Comparison of ENCODE assay signal across 8 mouse cellular contexts in genomic region chr8:72547122-72547801, GRCm38 (mm10). TPM values are rescaled to one million over a fixed set of nuclear protein-coding genes. Genes with fewer than 3 reads are reported as not detected.
DNase-seq lines count a peak whose midpoint lies in the region; ATAC-seq and TF ChIP-seq lines count a peak whose summit lies in the region.

No protein-coding gene starts in this region.

- peak overlapping the region; percentile 89 for H3K4me3 ChIP-seq in testis, adult 2 months (ENCODE audit: control insufficient read depth, low read depth, low read length)
- peak overlapping the region; percentile 99 for H3K4me3 ChIP-seq in embryonic facial prominence, embryonic 10.5 days
- peak overlapping the region; percentile 89 for H3K4me3 ChIP-seq in heart, embryonic 15.5 days
- H3K4me3 ChIP-seq in limb, embryonic 13.5 days: peak overlapping the region; percentile 99

- peak overlapping the region; percentile 99 for H3K9ac ChIP-seq in heart, embryonic 15.5 days
- peak overlapping the region; percentile 98 for H3K9ac ChIP-seq in limb, embryonic 13.5 days

- peaks cover 7% of the 10 kb centered on the region for H3K36me3 ChIP-seq in testis, adult 2 months (ENCODE audit: control insufficient read depth, insufficient read depth, low read length)
- peaks cover 34% of the 10 kb centered on the region for H3K36me3 ChIP-seq in embryonic facial prominence, embryonic 10.5 days (replicated peaks)
- peaks cover 5% of the 10 kb centered on the region; the same call in 1 of the 2 replicates for H3K36me3 ChIP-seq in heart, embryonic 15.5 days
- peaks cover 26% of the 10 kb centered on the region for H3K36me3 ChIP-seq in limb, embryonic 13.5 days

- TF ChIP-seq POLR2A in testis, adult 2 months (IDR thresholded peaks at IDR 0.05; ENCODE audit: control insufficient read depth, low read depth, low read length): peak; percentile 26; the same call in 1 of the 2 replicates

- no peak for TF ChIP-seq CTCF in testis, adult 2 months (IDR thresholded peaks at IDR 0.05; ENCODE audit: control insufficient read depth, insufficient read depth, insufficient replicate concordance, low read depth, low read length)

- H3K27ac ChIP-seq in testis, adult 2 months (ENCODE audit: control insufficient read depth, insufficient read depth, low read depth, low read length): peak overlapping the region; percentile 98
- H3K27ac ChIP-seq in embryonic facial prominence, embryonic 10.5 days (replicated peaks): peak overlapping the region; percentile 94
- H3K27ac ChIP-seq in heart, embryonic 15.5 days: peak overlapping the region; percentile 98
- peak overlapping the region; percentile 77; the same call in 1 of the 2 replicates for H3K27ac ChIP-seq in limb, embryonic 13.5 days

- H3K9me3 ChIP-seq in embryonic facial prominence, embryonic 10.5 days: no peaks in the 10 kb centered on the region
- H3K9me3 ChIP-seq in heart, embryonic 15.5 days (replicated peaks): no peaks in the 10 kb centered on the region
- no peaks in the 10 kb centered on the region for H3K9me3 ChIP-seq in limb, embryonic 13.5 days

- 2% methylated on average over 27 of the region's 27 CpGs for WGBS in embryonic facial prominence, embryonic 10.5 days
- WGBS in heart, embryonic 15.5 days: 2% methylated on average over 27 of the region's 27 CpGs
- WGBS in limb, embryonic 13.5 days: 3% methylated on average over 27 of the region's 27 CpGs

- H3K4me1 ChIP-seq in testis, adult 2 months (ENCODE audit: control insufficient read depth, insufficient read depth, low read length): peaks cover 3% of the 10 kb centered on the region
- peaks cover 24% of the 10 kb centered on the region for H3K4me1 ChIP-seq in embryonic facial prominence, embryonic 10.5 days
- H3K4me1 ChIP-seq in heart, embryonic 15.5 days (replicated peaks): peaks cover 33% of the 10 kb centered on the region
- H3K4me1 ChIP-seq in limb, embryonic 13.5 days: peaks cover 32% of the 10 kb centered on the region

- peak overlapping the region; percentile 94 for H3K4me2 ChIP-seq in heart, embryonic 15.5 days
- H3K4me2 ChIP-seq in limb, embryonic 13.5 days (replicated peaks): peak overlapping the region; percentile 98

- no peaks in the 10 kb centered on the region for H3K27me3 ChIP-seq in testis, adult 2 months (ENCODE audit: control insufficient read depth, insufficient read depth, low read length)
- H3K27me3 ChIP-seq in embryonic facial prominence, embryonic 10.5 days (replicated peaks; ENCODE audit: low read depth, poor library complexity, severe bottlenecking): no peaks in the 10 kb centered on the region
- H3K27me3 ChIP-seq in heart, embryonic 15.5 days: no peaks in the 10 kb centered on the region
- no peaks in the 10 kb centered on the region for H3K27me3 ChIP-seq in limb, embryonic 13.5 days

- DNase-seq in testis, postnatal 14 days (ENCODE audit: low spot score): no peak
- peak; percentile 43 for DNase-seq in embryonic facial prominence, embryonic 10.5 days (ENCODE audit: low spot score)
- DNase-seq in neural tube, embryonic 10.5 days (ENCODE audit: extremely low spot score, low spot score): peak; percentile 55
- no peak for DNase-seq in urinary bladder, adult 2 months (ENCODE audit: low spot score)

- 0 out of 2 replicates have a peak, but pooled peaks have one; percentile 0 for ATAC-seq in heart, embryonic 15.5 days (replicated peaks; ENCODE audit: insufficient number of reproducible peaks, insufficient read depth, low FRiP score, low read depth)
- no peak for ATAC-seq in limb, embryonic 13.5 days (ENCODE audit: low FRiP score, low read depth)
- no peak for ATAC-seq in granulocyte monocyte progenitor cell, adult 5-6 weeks (replicated peaks; ENCODE audit: poor library complexity, severe bottlenecking)

RNA-seq across cellular contexts. Expression of gene Med26, which starts 0.8 kb away (rescaled TPM):
- polyA plus RNA-seq in testis, adult 2 months (2012; rRNA removed): 80.0 and 95.3 TPM in 2 replicates
- polyA plus RNA-seq in embryonic facial prominence, embryonic 10.5 days (2016; fragmentation: Nextera tagmentation; extraction: Ambion mirVana): 20.1 and 20.2 TPM in 2 replicates
- 8.8 and 11.5 TPM in 2 replicates for polyA plus RNA-seq in heart, embryonic 15.5 days (2015; fragmentation: Nextera tagmentation; extraction: Ambion mirVana)
- 19.4 and 19.9 TPM in 2 replicates for polyA plus RNA-seq in limb, embryonic 13.5 days (2015; fragmentation: Nextera tagmentation; extraction: Ambion mirVana)
- 8.9 and 9.8 TPM in 2 replicates for polyA plus RNA-seq in urinary bladder, adult 2 months (2012; rRNA removed)
- total RNA-seq in granulocyte monocyte progenitor cell, adult 5-6 weeks (2014; fragmentation: Nextera tagmentation): 10.9 and 16.1 TPM in 2 replicates
- total RNA-seq in granulocyte monocyte progenitor cell, adult 5-6 weeks (2017): 6.2 and 6.9 TPM in 2 replicates

RNA-seq across cellular contexts. Expression of gene Smim7, which starts 23.6 kb away (rescaled TPM):
- 12.7 and 14.0 TPM in 2 replicates for polyA plus RNA-seq in testis, adult 2 months (2012; rRNA removed)
- 107 TPM in 2 replicates for polyA plus RNA-seq in embryonic facial prominence, embryonic 10.5 days (2016; fragmentation: Nextera tagmentation; extraction: Ambion mirVana)
- polyA plus RNA-seq in heart, embryonic 15.5 days (2015; fragmentation: Nextera tagmentation; extraction: Ambion mirVana): 94.2 and 102 TPM in 2 replicates
- polyA plus RNA-seq in limb, embryonic 13.5 days (2015; fragmentation: Nextera tagmentation; extraction: Ambion mirVana): 129 and 130 TPM in 2 replicates
- 60.1 and 70.8 TPM in 2 replicates for polyA plus RNA-seq in urinary bladder, adult 2 months (2012; rRNA removed)
- 34.6 and 41.1 TPM in 2 replicates for total RNA-seq in granulocyte monocyte progenitor cell, adult 5-6 weeks (2014; fragmentation: Nextera tagmentation)
- total RNA-seq in granulocyte monocyte progenitor cell, adult 5-6 weeks (2017): 30.0 and 46.5 TPM in 2 replicates

RNA-seq across cellular contexts. Expression of gene Tmem38a, which starts 24.6 kb away (rescaled TPM):
- polyA plus RNA-seq in testis, adult 2 months (2012; rRNA removed): 2.6 and 3.1 TPM in 2 replicates
- 9.8 and 11.2 TPM in 2 replicates for polyA plus RNA-seq in embryonic facial prominence, embryonic 10.5 days (2016; fragmentation: Nextera tagmentation; extraction: Ambion mirVana)
- 87.4 and 91.5 TPM in 2 replicates for polyA plus RNA-seq in heart, embryonic 15.5 days (2015; fragmentation: Nextera tagmentation; extraction: Ambion mirVana)
- 26.7 and 27.6 TPM in 2 replicates for polyA plus RNA-seq in limb, embryonic 13.5 days (2015; fragmentation: Nextera tagmentation; extraction: Ambion mirVana)
- 80.0 and 91.5 TPM in 2 replicates for polyA plus RNA-seq in urinary bladder, adult 2 months (2012; rRNA removed)
- 1.7 and 2.0 TPM in 2 replicates for total RNA-seq in granulocyte monocyte progenitor cell, adult 5-6 weeks (2014; fragmentation: Nextera tagmentation)
- total RNA-seq in granulocyte monocyte progenitor cell, adult 5-6 weeks (2017): 0.09 and 0.21 TPM in 2 replicates

RNA-seq across cellular contexts. Expression of gene Slc35e1, which starts 54.8 kb away (rescaled TPM):
- 9.1 and 10.4 TPM in 2 replicates for polyA plus RNA-seq in testis, adult 2 months (2012; rRNA removed)
- polyA plus RNA-seq in embryonic facial prominence, embryonic 10.5 days (2016; fragmentation: Nextera tagmentation; extraction: Ambion mirVana): 20.2 and 22.8 TPM in 2 replicates
- polyA plus RNA-seq in heart, embryonic 15.5 days (2015; fragmentation: Nextera tagmentation; extraction: Ambion mirVana): 12.7 and 18.6 TPM in 2 replicates
- polyA plus RNA-seq in limb, embryonic 13.5 days (2015; fragmentation: Nextera tagmentation; extraction: Ambion mirVana): 20.2 and 21.8 TPM in 2 replicates
- 21.4 and 22.2 TPM in 2 replicates for polyA plus RNA-seq in urinary bladder, adult 2 months (2012; rRNA removed)
- total RNA-seq in granulocyte monocyte progenitor cell, adult 5-6 weeks (2014; fragmentation: Nextera tagmentation): 38.6 and 52.6 TPM in 2 replicates
- total RNA-seq in granulocyte monocyte progenitor cell, adult 5-6 weeks (2017): 31.0 and 31.1 TPM in 2 replicates

Comparison
In these comparisons a context has a peak if more than half of its experiments do, and no peak if none do; other contexts are left out.
1. DNase-seq: peak in embryonic facial prominence, embryonic 10.5 days (single experiment) and neural tube, embryonic 10.5 days (single experiment); none in testis, postnatal 14 days (single experiment) and urinary bladder, adult 2 months (single experiment).
2. Peak in every context shown above with its lines, with median percentiles within 50 percentile points of each other: H3K27ac ChIP-seq and H3K4me3 ChIP-seq.